In genomic region chr13:58591912-58592311, GRCm38 (mm10) we compare ENCODE assay signal across 42 mouse cellular contexts. TPM values are rescaled to one million over a fixed set of nuclear protein-coding genes. Genes with fewer than 3 reads are reported as not detected.
"Had no signal": no experiment of that assay in that cellular context is flagged by ENCODE, and none has a peak within 500 bp of the region (broad histone marks: within the 10 kb centered on the region; RNA-seq: fewer than 3 reads in every experiment).

No protein-coding gene starts in this region.

- DNase-seq: heart, postnatal 10 days; heart, postnatal 14 days; heart, postnatal 36 days; heart, postnatal 4 days; kidney, adult 11 months; kidney, adult 18-20 months; kidney, adult 2 months; kidney, adult 8-10 months; kidney, adult 9 months; kidney, postnatal 10 days; kidney, postnatal 14 days; kidney, postnatal 25 days; kidney, postnatal 36 days; kidney, postnatal 4 days; layer of hippocampus, adult 9-11 months; layer of hippocampus, postnatal 36 days had no signal

- H3K9ac ChIP-seq: heart, embryonic 12.5 days; heart, embryonic 13.5 days; heart, embryonic 15.5 days; hindbrain, embryonic 12.5 days; hindbrain, embryonic 13.5 days; hindbrain, embryonic 14.5 days; hindbrain, embryonic 15.5 days; intestine, embryonic 15.5 days; kidney, embryonic 15.5 days had no signal

- H3K27ac ChIP-seq: heart, embryonic 13.5 days; heart, embryonic 15.5 days; hindbrain, embryonic 10.5 days; hindbrain, embryonic 12.5 days; hindbrain, embryonic 13.5 days; hindbrain, embryonic 14.5 days; hindbrain, embryonic 15.5 days; hindbrain, postnatal 0 days; intestine, embryonic 15.5 days; kidney, embryonic 15.5 days; kidney, postnatal 0 days; layer of hippocampus, adult 2 months; left cerebral cortex, adult 2 months had no signal

- H3K9me3 ChIP-seq: heart, embryonic 12.5 days; heart, embryonic 13.5 days; heart, embryonic 15.5 days; hindbrain, embryonic 10.5 days; hindbrain, embryonic 12.5 days; hindbrain, embryonic 13.5 days; hindbrain, embryonic 15.5 days; intestine, embryonic 15.5 days; kidney, embryonic 15.5 days had no signal

- H3K36me3 ChIP-seq: heart, embryonic 12.5 days; heart, embryonic 13.5 days; heart, embryonic 15.5 days; hindbrain, embryonic 10.5 days; hindbrain, embryonic 12.5 days; hindbrain, embryonic 13.5 days; hindbrain, embryonic 15.5 days; intestine, embryonic 15.5 days; kidney, embryonic 15.5 days had no signal

- H3K4me1 ChIP-seq: heart, embryonic 15.5 days; intestine, embryonic 15.5 days had no signal

- ATAC-seq: hindbrain, embryonic 16.5 days; hindbrain, postnatal 0 days; inflammation-experienced regulatory T-cells, adult 6 months; intestine, embryonic 15.5 days; intestine, embryonic 16.5 days; intestine, postnatal 0 days had no signal

- H3K27me3 ChIP-seq: heart, embryonic 12.5 days; hindbrain, embryonic 12.5 days; hindbrain, embryonic 15.5 days; intestine, embryonic 15.5 days had no signal

- H3K4me3 ChIP-seq: heart, embryonic 12.5 days; heart, embryonic 13.5 days; heart, embryonic 15.5 days; hindbrain, embryonic 10.5 days; hindbrain, embryonic 12.5 days; hindbrain, embryonic 13.5 days; hindbrain, embryonic 15.5 days; intestine, embryonic 15.5 days; kidney, embryonic 15.5 days; layer of hippocampus, adult 2 months; left cerebral cortex, adult 2 months had no signal

- H3K4me2 ChIP-seq: heart, embryonic 11.5 days; heart, embryonic 12.5 days; heart, embryonic 13.5 days; heart, embryonic 15.5 days; hindbrain, embryonic 12.5 days; hindbrain, embryonic 13.5 days; hindbrain, embryonic 14.5 days; hindbrain, embryonic 15.5 days; intestine, embryonic 15.5 days; kidney, embryonic 15.5 days had no signal

RNA-seq across cellular contexts. Expression of gene Slc28a3, which starts 18.8 kb away (rescaled TPM):
- total RNA-seq: heart, postnatal 10 days; heart, postnatal 14 days; heart, postnatal 25 days; heart, postnatal 36 days; heart, postnatal 4 days; left cerebral cortex, adult 18-20 months had no signal
- polyA plus RNA-seq: heart, embryonic 11.5 days; heart, embryonic 12.5 days; heart, embryonic 13.5 days; heart, embryonic 14.5 days; heart, embryonic 16.5 days; heart, postnatal 0 days; hindbrain, embryonic 10.5 days; hindbrain, embryonic 11.5 days; hindbrain, embryonic 12.5 days; hindbrain, embryonic 14.5 days; intestine, postnatal 0 days; kidney, adult 2 months; kidney, embryonic 15.5 days; kidney, embryonic 16.5 days; kidney, postnatal 0 days had no signal
